Mouse (Mus musculus) left cerebral cortex, postnatal 25 days (tissue): Measurements from ENCODE around the gene Pdzrn3. TPM values are rescaled to one million over a fixed set of nuclear protein-coding genes. Genes with fewer than 3 reads are reported as not detected.
A peak's percentile ranks its signal among the peaks of the same experiment; 100 is the strongest.

Experiments used
- DNase-seq, 2 experiments: peaks; one replicate each; pipeline ENCODE4 v3.0.0; 2022; ENCODE audit warnings: low spot score in 2 of 2, mixed read lengths in 1 of 2
- intact Hi-C: fragments of 180-260 bp; cut with DNase I; formaldehyde crosslinking; loops from one replicate; pipeline ENCODE4 v1.15.1; 2025
- total RNA-seq, 2 experiments: library from RNA; stranded (reverse); gene quantifications; 2 replicates each; pipeline ENCODE4 v1.2.3; 2021

Gene Pdzrn3
- total RNA-seq, 2 experiments from 2014 or later: 43.9 to 47.8 TPM

DNA sequence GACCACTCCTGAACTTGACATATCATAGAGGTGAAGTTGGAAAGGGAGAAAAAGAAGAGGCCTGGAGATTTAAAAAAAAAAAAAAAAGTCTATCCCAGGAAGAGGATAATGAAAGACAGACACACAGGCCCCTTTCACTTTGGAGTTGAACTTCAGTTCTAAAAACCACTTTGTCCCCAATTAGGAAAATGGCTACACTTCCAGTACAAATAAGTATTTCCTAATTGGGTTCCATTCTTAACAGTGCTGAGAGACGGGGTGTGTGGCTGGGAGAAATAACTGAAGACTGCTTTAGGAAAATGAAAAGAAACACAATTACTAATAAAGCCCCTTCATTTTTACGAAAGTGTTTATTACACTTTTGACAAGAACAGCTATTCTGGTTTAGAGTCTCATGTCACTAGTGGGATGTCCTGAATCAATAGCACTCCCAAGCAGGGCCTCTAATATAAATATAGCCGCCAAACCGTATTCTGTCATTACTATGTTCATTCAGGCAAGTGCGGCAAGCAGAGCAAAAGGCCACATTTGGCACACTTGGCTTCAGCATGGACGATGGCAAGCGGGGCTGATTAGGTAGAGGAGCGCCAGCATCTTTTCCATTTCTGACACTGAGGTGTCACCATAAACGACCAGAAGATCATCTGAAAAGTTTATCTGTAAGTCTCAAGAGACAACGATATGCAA lies 39.7 kb downstream of the Pdzrn3 start:
- no peak for DNase-seq
- intact Hi-C loops: no loop called here

GRCm38 (mm10) chr6:101336660-101337059 lies 41.0 kb downstream of the Pdzrn3 start:
- intact Hi-C loops: no loop called here
- no peak for DNase-seq

- no peak for DNase-seq
These were observed 42.0 kb downstream of the Pdzrn3 start for GRCm38 (mm10) chr6:101335744-101336143.

DNA sequence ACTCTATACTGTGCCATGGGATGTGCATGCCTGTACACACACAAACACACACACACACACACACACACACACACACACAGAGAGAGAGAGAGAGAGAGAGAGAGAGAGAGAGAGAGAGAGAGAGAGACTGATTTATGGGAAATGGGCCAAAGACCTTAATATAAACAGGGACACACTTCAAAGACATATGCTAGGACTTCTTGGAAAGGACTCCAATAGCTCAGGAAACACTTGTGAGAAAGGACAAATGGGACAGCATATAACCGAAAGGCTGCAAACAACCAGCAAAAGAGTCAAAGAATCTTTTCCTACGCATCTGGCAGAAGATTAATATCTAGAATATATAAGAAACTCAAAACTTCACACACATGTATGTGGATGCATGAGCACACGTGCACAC lies 43.2 kb downstream of the Pdzrn3 start:
- no peak for DNase-seq
- intact Hi-C loops: no loop called here

More at GRCm38 (mm10) chr6:101335744-101336143, 42.0 kb downstream of the Pdzrn3 start:
- intact Hi-C loops: no loop called here

DNA sequence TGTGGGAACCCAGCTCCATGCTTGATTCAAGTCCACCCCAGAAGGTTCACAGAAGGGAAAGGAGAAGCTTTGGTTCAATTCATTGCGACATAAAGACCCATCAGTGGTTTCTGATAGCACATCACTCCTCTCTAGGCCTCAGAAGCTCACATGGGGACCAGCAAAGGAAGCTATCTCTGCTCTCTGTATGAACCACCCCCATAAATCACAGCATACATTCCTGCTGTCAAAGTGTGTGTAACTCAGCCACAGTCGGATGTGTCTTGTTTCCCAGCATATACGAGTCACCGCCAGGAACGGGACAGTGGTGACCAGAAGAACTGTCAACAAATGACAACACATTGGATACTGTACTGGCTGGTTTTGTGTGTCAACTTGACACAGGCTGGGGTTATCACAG lies 47.3 kb downstream of the Pdzrn3 start:
- intact Hi-C loops: no loop called here
- no peak for DNase-seq

GRCm38 (mm10) chr6:101329499-101329898 lies 48.2 kb downstream of the Pdzrn3 start:
- no peak for DNase-seq
- intact Hi-C loops: no loop called here

DNA sequence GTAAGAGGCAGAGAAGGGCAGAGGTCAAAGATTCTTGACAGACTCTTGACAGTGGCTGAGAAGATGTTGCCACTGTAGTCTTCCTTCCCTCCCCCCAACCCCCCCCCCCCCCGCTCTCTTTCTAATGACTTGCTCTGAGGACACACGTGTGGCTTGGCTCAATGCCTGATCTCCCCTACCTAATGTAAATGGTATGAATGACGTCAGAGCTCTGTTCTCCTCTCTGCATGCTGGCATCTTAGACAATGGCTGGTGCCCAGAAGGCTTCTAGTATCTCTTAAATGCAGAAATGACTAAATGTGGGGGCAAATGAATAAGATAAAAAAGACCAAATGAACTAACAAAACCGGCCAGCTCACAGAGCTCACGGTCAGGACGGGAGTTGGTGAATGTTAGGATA lies 49.2 kb downstream of the Pdzrn3 start:
- intact Hi-C loops: no loop called here
- DNase-seq: no peak

- intact Hi-C loops: no loop called here
- peak in 1 of 2 experiments; percentile 59 for DNase-seq
These were observed 50.0 kb downstream of the Pdzrn3 start for GRCm38 (mm10) chr6:101327741-101328140.

DNA sequence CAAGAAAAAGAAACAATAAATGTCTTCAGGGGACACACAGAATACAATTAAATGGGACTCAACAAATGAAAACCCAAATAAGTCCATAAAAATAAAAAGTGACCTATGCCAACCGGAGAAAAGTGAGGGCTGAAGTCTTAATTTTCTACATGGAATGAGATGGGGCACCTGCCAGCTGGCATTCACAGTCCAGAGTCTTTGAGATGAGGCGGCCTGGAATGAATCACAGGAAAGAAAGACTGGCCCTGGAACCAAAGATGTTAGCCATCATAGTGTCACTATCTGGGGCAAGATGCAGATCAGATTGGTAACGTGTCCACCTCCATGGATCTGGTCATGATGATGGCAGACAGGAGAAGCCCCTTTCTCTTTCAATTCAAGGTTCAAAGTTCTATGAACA lies 50.5 kb downstream of the Pdzrn3 start:
- DNase-seq: no peak

DNA sequence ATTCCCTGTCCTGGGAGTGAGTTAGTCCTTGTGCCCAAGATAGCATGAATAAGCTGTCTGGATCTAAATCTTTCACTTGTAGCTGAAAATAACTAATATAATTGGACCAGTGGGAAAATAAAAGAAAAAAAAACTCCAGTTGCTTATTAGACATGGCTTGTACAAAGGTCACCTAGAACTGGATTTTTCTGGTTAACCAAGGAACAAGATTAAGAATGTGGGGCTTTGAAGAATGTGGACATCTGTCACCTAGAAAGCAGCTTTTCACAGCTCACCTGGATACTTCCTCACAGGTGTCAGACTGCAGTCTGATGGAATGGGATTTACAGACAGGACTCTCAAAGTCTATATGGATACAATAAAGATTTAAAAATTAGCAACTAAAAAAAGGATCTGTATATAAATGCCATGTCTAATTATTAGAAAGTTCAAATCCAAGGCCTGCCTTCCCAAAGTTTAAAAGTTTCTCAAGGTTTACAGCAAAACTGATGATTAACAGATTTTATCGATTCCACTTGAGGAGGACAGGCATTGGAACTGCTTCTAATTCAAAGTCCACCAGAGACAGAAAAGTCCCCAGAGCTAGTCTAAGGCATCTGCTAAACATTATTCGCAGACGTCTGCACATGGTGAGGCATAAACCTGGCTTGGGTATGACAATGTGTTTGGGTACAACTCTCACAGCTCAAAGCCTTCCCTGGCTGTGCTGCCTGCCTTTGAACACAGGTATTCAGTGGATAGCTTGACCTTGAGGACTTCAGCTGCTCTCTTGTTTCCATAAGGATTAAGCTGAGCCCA lies 51.7 kb downstream of the Pdzrn3 start:
- intact Hi-C loops: no loop called here

More for the DNA sequence above, 50.5 kb downstream of the Pdzrn3 start:
- intact Hi-C loops: no loop called here

DNA sequence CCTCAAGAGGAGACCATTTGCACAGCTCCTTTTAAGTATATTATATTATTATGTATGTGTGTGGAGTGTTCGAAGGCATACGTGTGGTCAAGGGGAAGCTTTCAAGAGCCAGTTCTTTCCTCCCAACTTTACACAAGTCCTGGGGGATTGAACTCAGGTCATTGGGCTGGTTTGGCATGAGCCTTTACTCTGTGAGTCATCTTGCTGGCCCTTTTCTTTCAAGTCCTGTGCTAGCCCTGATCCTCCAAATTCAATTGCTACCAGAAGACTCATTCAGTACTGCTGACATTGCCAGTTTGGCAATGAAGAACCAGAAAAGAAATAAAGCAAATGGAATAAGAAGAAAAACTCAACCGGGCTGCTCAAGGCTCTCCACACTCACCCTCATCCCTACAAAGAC lies 55.1 kb downstream of the Pdzrn3 start:
- DNase-seq: no peak
- intact Hi-C loops: no loop called here

More for the DNA sequence above, 51.7 kb downstream of the Pdzrn3 start:
- no peak for DNase-seq

DNA sequence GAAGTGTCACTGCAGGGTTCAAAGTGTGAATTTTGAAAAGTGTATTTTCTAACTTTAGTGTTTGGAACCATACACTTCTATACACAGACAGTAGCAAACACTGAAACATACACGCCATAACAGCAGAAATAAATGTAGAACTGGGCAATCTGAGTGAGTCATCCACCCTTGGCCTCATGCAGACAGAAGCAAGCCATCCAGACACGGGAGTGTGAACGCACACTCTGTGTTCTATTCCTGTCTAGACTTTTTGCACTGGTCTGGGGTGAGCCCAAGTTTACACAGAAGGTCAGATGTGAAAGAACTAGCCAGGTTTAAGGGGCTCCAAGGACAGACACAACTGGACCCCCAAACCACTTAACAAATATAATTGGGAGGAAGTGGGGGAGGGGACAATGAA lies 57.3 kb downstream of the Pdzrn3 start:
- DNase-seq: no peak
- intact Hi-C loops: no loop called here

- intact Hi-C loops: no loop called here
- peak in 1 of 2 experiments; percentile 51 for DNase-seq
These were observed 58.2 kb downstream of the Pdzrn3 start for GRCm38 (mm10) chr6:101319374-101319967.

GRCm38 (mm10) chr6:101318530-101318929 lies 59.2 kb downstream of the Pdzrn3 start:
- no peak for DNase-seq
- intact Hi-C loops: no loop called here

GRCm38 (mm10) chr6:101311446-101311845 lies 66.3 kb downstream of the Pdzrn3 start:
- intact Hi-C loops: no loop called here
- no peak for DNase-seq

GRCm38 (mm10) chr6:101310491-101310890 lies 67.2 kb downstream of the Pdzrn3 start:
- intact Hi-C loops: no loop called here
- DNase-seq: peak in 1 of 2 experiments; percentile 67

DNA sequence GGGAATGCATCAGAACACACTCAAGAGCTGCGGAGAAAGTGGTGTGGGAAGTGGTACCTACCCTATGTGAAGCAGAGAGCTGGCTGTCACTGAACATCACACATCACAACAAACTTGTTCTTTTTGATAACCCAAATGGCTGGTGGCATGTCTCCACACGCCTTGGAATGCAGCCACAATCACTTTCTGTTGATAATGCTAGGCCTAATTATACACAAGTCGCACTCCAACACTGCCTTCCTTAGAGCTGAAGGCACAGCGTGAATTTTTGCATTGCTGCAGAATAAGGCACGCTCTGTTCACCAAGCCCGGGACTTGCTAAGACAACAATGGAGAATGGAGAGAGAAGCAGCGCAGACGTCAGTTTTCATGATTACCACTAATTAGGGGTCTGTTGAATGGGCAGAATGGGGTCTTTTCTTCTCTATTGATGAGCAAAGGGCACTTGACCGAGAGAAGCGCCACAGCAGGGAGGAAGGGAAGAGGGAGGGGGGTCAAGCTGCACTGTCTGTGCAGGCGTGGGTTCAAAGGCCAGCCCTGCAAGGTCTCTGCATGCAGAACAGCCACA lies 69.6 kb downstream of the Pdzrn3 start:
- intact Hi-C loops: no loop called here
- DNase-seq: peak; percentile 59 to 84

GRCm38 (mm10) chr6:101306834-101307233 lies 70.9 kb downstream of the Pdzrn3 start:
- intact Hi-C loops: no loop called here
- DNase-seq: peak in 1 of 2 experiments; percentile 84

- no peak for DNase-seq
- intact Hi-C loops: no loop called here
These were observed 72.2 kb downstream of the Pdzrn3 start for GRCm38 (mm10) chr6:101305543-101305942.
